Mouse (Mus musculus): Measurements from ENCODE around the gene Tcf7l2.

GRCm38 (mm10) chr19:55698892-55699291 is 42.7 kb upstream of the Tcf7l2 start:
- no peak for TF ChIP-seq CTCF (IDR thresholded peaks at IDR 0.05; ENCODE audit: low read depth, low read length)
- TF ChIP-seq GATA1 (IDR thresholded peaks at IDR 0.05; ENCODE audit: borderline replicate concordance, low read length): no peak
- TF ChIP-seq GATA2 (IDR thresholded peaks at IDR 0.05; ENCODE audit: borderline replicate concordance, low read depth, low read length): no peak

Measured in G1E (cell line).